8 mouse cellular contexts compared by ENCODE assay signal in genomic region chr12:31949759-31950658, GRCm38 (mm10). TPM values are rescaled to one million over a fixed set of nuclear protein-coding genes. Genes with fewer than 3 reads are reported as not detected.
DNase-seq lines count a peak whose midpoint lies in the region; ATAC-seq and TF ChIP-seq lines count a peak whose summit lies in the region.

Gene Hbp1, minus strand, starts transcription at chr12:31950535.

- ATAC-seq in forebrain, postnatal 0 days, result peak; percentile 97
- peak; percentile 97 for ATAC-seq in lung, embryonic 15.5 days (ENCODE audit: borderline replicate concordance, extremely low read depth, low FRiP score, low TSS enrichment)

- H3K36me3 ChIP-seq in MEL (ENCODE audit: control insufficient read depth in 1 of 2, insufficient read depth in 2 of 2, low read length in 2 of 2), result peaks cover 0 to 15% of the 10 kb centered on the region in 2 experiments; a peak in 2 of 4 replicates
- no peaks in the 10 kb centered on the region for H3K36me3 ChIP-seq in forebrain, postnatal 0 days (ENCODE audit: insufficient read depth)
- no peaks in the 10 kb centered on the region for H3K36me3 ChIP-seq in lung, embryonic 15.5 days

- TF ChIP-seq CTCF in MEL (IDR thresholded peaks at IDR 0.05 in 2 of 3, conservative IDR thresholded peaks at IDR 0.05 in 1 of 3; ENCODE audit: control insufficient read depth in 1 of 3, insufficient read depth in 1 of 3, low read depth in 2 of 3, low read length in 3 of 3, poor library complexity in 1 of 3, severe bottlenecking in 1 of 3), result no peak
- TF ChIP-seq CTCF in cerebellum, adult 2 months (IDR thresholded peaks at IDR 0.05; ENCODE audit: borderline replicate concordance, insufficient read depth, low read depth, low read length), result no peak
- TF ChIP-seq CTCF in forebrain, postnatal 0 days (IDR thresholded peaks at IDR 0.05; ENCODE audit: low read depth), result no peak

- peak; percentile 100 for DNase-seq in MEL (ENCODE audit: low read depth, low spot score)
- DNase-seq in cerebellum, adult 2 months, result peak; percentile 100
- DNase-seq in forebrain, postnatal 0 days, result peak; percentile 100
- peak; percentile 99 for DNase-seq in heart, postnatal 4 days
- DNase-seq in layer of hippocampus, adult 8-10 months (ENCODE audit: low spot score in 2 of 2), result peak; percentile 100
- peak; percentile 100 for DNase-seq in ovary, adult 18-20 months (ENCODE audit: low spot score)
- DNase-seq in thymus, postnatal 0 days (ENCODE audit: low spot score), result peak; percentile 100

- H3K79me2 ChIP-seq in MEL (ENCODE audit: control insufficient read depth, insufficient read depth, low read length, poor library complexity), result peaks cover 9% of the 10 kb centered on the region; the same call in 1 of the 2 replicates

- no peaks in the 10 kb centered on the region for H3K9me3 ChIP-seq in MEL (replicated peaks; ENCODE audit: insufficient read depth, low read length)
- no peaks in the 10 kb centered on the region for H3K9me3 ChIP-seq in forebrain, postnatal 0 days (ENCODE audit: low read length)
- H3K9me3 ChIP-seq in lung, embryonic 15.5 days, result no peaks in the 10 kb centered on the region

- no peak for TF ChIP-seq RAD21 in MEL (IDR thresholded peaks at IDR 0.05; ENCODE audit: low read depth, low read length)

- H3K4me3 ChIP-seq in MEL (ENCODE audit: control insufficient read depth in 1 of 2, insufficient read depth in 1 of 2, low read depth in 2 of 2, low read length in 2 of 2), result peak within 1 kb of the TSS; percentile 80 to 89
- H3K4me3 ChIP-seq in cerebellum, adult 2 months (replicated peaks; ENCODE audit: insufficient read depth, low read depth, low read length), result peak within 1 kb of the TSS; percentile 90
- peak within 1 kb of the TSS; percentile 96 for H3K4me3 ChIP-seq in forebrain, postnatal 0 days (ENCODE audit: low read depth, low read length)
- peak within 1 kb of the TSS; percentile 85 for H3K4me3 ChIP-seq in lung, embryonic 15.5 days

- peaks cover 0 to 3% of the 10 kb centered on the region in 2 experiments; a peak in 2 of 4 replicates for H3K4me1 ChIP-seq in MEL (ENCODE audit: control insufficient read depth in 1 of 2, insufficient read depth in 2 of 2, low read length in 2 of 2)
- H3K4me1 ChIP-seq in cerebellum, adult 2 months (ENCODE audit: control insufficient read depth, insufficient read depth, low read length), result no peaks in the 10 kb centered on the region; the same call in 1 of the 2 replicates
- H3K4me1 ChIP-seq in forebrain, postnatal 0 days (ENCODE audit: insufficient read depth), result no peaks in the 10 kb centered on the region
- H3K4me1 ChIP-seq in lung, embryonic 15.5 days, result 0 out of 2 replicates have a peak, but pooled peaks cover 2% of the 10 kb centered on the region

- TF ChIP-seq POLR2A in MEL (IDR thresholded peaks at IDR 0.05; ENCODE audit: control insufficient read depth in 1 of 2, insufficient read depth in 1 of 2, low read depth in 1 of 2, low read length in 2 of 2, poor library complexity in 1 of 2), result peak in 1 of 2 experiments; percentile 43; a peak in 1 of 4 replicates
- peak; percentile 58; the same call in 1 of the 2 replicates for TF ChIP-seq POLR2A in cerebellum, adult 2 months (IDR thresholded peaks at IDR 0.05; ENCODE audit: borderline replicate concordance, insufficient read depth, low read length)

- H3K4me2 ChIP-seq in forebrain, postnatal 0 days (ENCODE audit: low read depth), result peak within 1 kb of the TSS; percentile 55
- H3K4me2 ChIP-seq in lung, embryonic 15.5 days, result peak within 1 kb of the TSS; percentile 59

- peak within 1 kb of the TSS; percentile 83 for H3K27ac ChIP-seq in MEL (ENCODE audit: control insufficient read depth, low read depth, low read length)
- H3K27ac ChIP-seq in cerebellum, adult 2 months (ENCODE audit: insufficient read depth, low read length), result peak within 1 kb of the TSS; percentile 80
- peak within 1 kb of the TSS; percentile 94 for H3K27ac ChIP-seq in forebrain, postnatal 0 days (ENCODE audit: low read depth, low read length)
- peak within 1 kb of the TSS; percentile 99 for H3K27ac ChIP-seq in lung, embryonic 15.5 days

- H3K27me3 ChIP-seq in MEL (ENCODE audit: control insufficient read depth in 1 of 2, insufficient read depth in 2 of 2, low read length in 2 of 2), result no peaks in the 10 kb centered on the region
- H3K27me3 ChIP-seq in cerebellum, adult 2 months (ENCODE audit: control insufficient read depth, insufficient read depth, low read length), result no peaks in the 10 kb centered on the region
- H3K27me3 ChIP-seq in forebrain, postnatal 0 days (ENCODE audit: insufficient read depth, low read length), result no peaks in the 10 kb centered on the region
- no peaks in the 10 kb centered on the region for H3K27me3 ChIP-seq in lung, embryonic 15.5 days

- peak within 1 kb of the TSS; percentile 83 for H3K9ac ChIP-seq in MEL (ENCODE audit: control insufficient read depth, low read depth, low read length, poor library complexity, severe bottlenecking)
- peak within 1 kb of the TSS; percentile 80 for H3K9ac ChIP-seq in forebrain, postnatal 0 days
- H3K9ac ChIP-seq in lung, embryonic 15.5 days, result peak within 1 kb of the TSS; percentile 85

- WGBS in cerebellum, adult 2 months, result under 1% methylated on average over 71 of the region's 71 CpGs
- WGBS in forebrain, postnatal 0 days, result under 1% methylated on average over 71 of the region's 71 CpGs
- WGBS in lung, embryonic 15.5 days, result under 1% methylated on average over 68 of the region's 71 CpGs

- TF ChIP-seq EP300 in MEL (IDR thresholded peaks at IDR 0.05; ENCODE audit: low read depth in 1 of 2, low read length in 2 of 2), result no peak

TF ChIP-seq in MEL, 35 proteins besides CTCF, POLR2A, EP300 and RAD21:
- TF ChIP-seq KAT2A (conservative IDR thresholded peaks at IDR 0.05; ENCODE audit: low read depth, low read length) (peak; percentile 90), SIN3A (IDR thresholded peaks at IDR 0.05; ENCODE audit: low read length) (peak; percentile 100), NRF1 (IDR thresholded peaks at IDR 0.05; ENCODE audit: insufficient read depth, low read depth, low read length, poor library complexity, severe bottlenecking) (peak; percentile 41; the same call in 1 of the 2 replicates), MYC (IDR thresholded peaks at IDR 0.05; ENCODE audit: low read depth, low read length) (0 out of 2 replicates have a peak, but pooled peaks have one; percentile 43), MAZ (IDR thresholded peaks at IDR 0.05; ENCODE audit: low read depth, low read length) (peak; percentile 90), ELF1 (IDR thresholded peaks at IDR 0.05; ENCODE audit: low read depth, low read length) (peak; percentile 48; the same call in 1 of the 2 replicates), CHD2 (IDR thresholded peaks at IDR 0.05; ENCODE audit: low read length) (peak; percentile 92), BHLHE40 (IDR thresholded peaks at IDR 0.05; ENCODE audit: borderline replicate concordance, low read depth, low read length) (no peak), TAL1 (IDR thresholded peaks at IDR 0.05; ENCODE audit: low read length) (no peak), HCFC1 (IDR thresholded peaks at IDR 0.05; ENCODE audit: low read depth, low read length) (peak; percentile 98), ZNF384 (IDR thresholded peaks at IDR 0.05; ENCODE audit: low read depth, low read length) (no peak), MEF2A (IDR thresholded peaks at IDR 0.05; ENCODE audit: extremely low read depth, insufficient replicate concordance, low read depth, low read length, poor library complexity, severe bottlenecking) (no peak), MXI1 (IDR thresholded peaks at IDR 0.05; ENCODE audit: low read depth, low read length) (peak; percentile 99), TBP (IDR thresholded peaks at IDR 0.05; ENCODE audit: low read depth, low read length) (peak; percentile 28; the same call in 1 of the 2 replicates), GATA1 (IDR thresholded peaks at IDR 0.05; ENCODE audit: low read depth, low read length) (peak; percentile 43; the same call in 1 of the 2 replicates), MAX (IDR thresholded peaks at IDR 0.05; ENCODE audit: low read length) (peak; percentile 100), POLR2AphosphoS2 (IDR thresholded peaks at IDR 0.05; ENCODE audit: low read length) (peak; percentile 40; the same call in 1 of the 2 replicates), MAFK (IDR thresholded peaks at IDR 0.05; ENCODE audit: borderline replicate concordance, low read depth, low read length) (no peak), USF1 (IDR thresholded peaks at IDR 0.05; ENCODE audit: low read depth, low read length) (peak; percentile 75)
TF ChIP-seq in MEL: peak in this region for 14.

RNA-seq across cellular contexts. Expression of gene Hbp1, which starts in this region (rescaled TPM):
- total RNA-seq in MEL (2012; rRNA removed), result 4.3 and 7.2 TPM in 2 replicates
- 1 to 10 TPM in 1 of 2 experiments, not detected in 1; 8.8 TPM for polyA plus RNA-seq in MEL (2012; ENCODE audit: insufficient read depth in 1 of 2, insufficient read length in 2 of 2, low read depth in 1 of 2, low replicate concordance in 2 of 2, missing spikeins in 1 of 2)
- 43.5 and 46.2 TPM in 2 replicates for polyA plus RNA-seq in cerebellum, adult 2 months (2012; rRNA removed)
- 46.5 and 48.4 TPM in 2 replicates for total RNA-seq in forebrain, postnatal 0 days (2014; rRNA removed)
- polyA plus RNA-seq in forebrain, postnatal 0 days (2015; fragmentation: Nextera tagmentation; extraction: Ambion mirVana), result 33.0 and 38.5 TPM in 2 replicates
- total RNA-seq in heart, postnatal 4 days (2021), result 10 to 100 TPM; 65.5 to 66.2 TPM
- total RNA-seq in layer of hippocampus, adult 8-10 months (2022), result 10 to 100 TPM; 26.2 to 32.4 (median 31.0) TPM
- polyA plus RNA-seq in lung, embryonic 15.5 days (2015; fragmentation: Nextera tagmentation; extraction: Ambion mirVana), result 126 and 133 TPM in 2 replicates
- polyA plus RNA-seq in thymus, postnatal 0 days (2015; fragmentation: Nextera tagmentation; extraction: Ambion mirVana), result 83.5 and 91.0 TPM in 2 replicates

Comparison
In these comparisons a context has a peak if more than half of its experiments do, and no peak if none do; other contexts are left out.
1. Peak in every context shown above with its lines: DNase-seq, ATAC-seq, H3K4me3 ChIP-seq and H3K27ac ChIP-seq.